Mouse (Mus musculus) limb, embryonic 15.5 days (tissue): ENCODE data around the gene Bcl10. TPM values are rescaled to one million over a fixed set of nuclear protein-coding genes. Genes with fewer than 3 reads are reported as not detected.
"Not testable (repeated sequence)": the region's sequence is repeated elsewhere in the genome, so short reads cannot be mapped to it uniquely, and the experiment has no call there.

Experiments used
- ATAC-seq: fragments of 200-750 bp; cut with Nextera tagmentation; 2 replicates; pipeline ENCODE4 v1.8.0; 2017; ENCODE audit warnings: low read depth, moderate TSS enrichment; ENCODE audit not compliant: insufficient number of reproducible peaks, low FRiP score, low TSS enrichment
- H3K27ac ChIP-seq: fragments of 300-500 bp; sonication (generic); 2 replicates; pipeline ENCODE4 v1.5.1; 2015; ENCODE audit warnings: moderate library complexity, mild to moderate bottlenecking, inconsistent platforms
- H3K27me3 ChIP-seq: fragments of 300-500 bp; sonication (generic); 2 replicates; pipeline ENCODE4 v1.6.1; 2015; ENCODE audit warnings: inconsistent platforms
- H3K36me3 ChIP-seq: fragments of 300-500 bp; sonication (generic); 2 replicates; pipeline ENCODE4 v1.6.1; 2015; ENCODE audit warnings: inconsistent platforms
- H3K4me1 ChIP-seq: fragments of 300-500 bp; sonication (generic); 2 replicates; pipeline ENCODE4 v1.6.1; 2015; ENCODE audit warnings: inconsistent platforms
- H3K4me2 ChIP-seq: fragments of 300-500 bp; sonication (generic); 2 replicates; pipeline ENCODE4 v1.6.1; 2015; ENCODE audit warnings: mild to moderate bottlenecking, inconsistent platforms
- H3K4me3 ChIP-seq: fragments of 300-500 bp; sonication (generic); 2 replicates; pipeline ENCODE4 v1.5.1; 2015; ENCODE audit warnings: mild to moderate bottlenecking, inconsistent platforms
- H3K9ac ChIP-seq: fragments of 300-500 bp; sonication (generic); 2 replicates; pipeline ENCODE4 v1.6.1; 2015; ENCODE audit warnings: inconsistent platforms
- H3K9me3 ChIP-seq: fragments of 300-500 bp; sonication (generic); 2 replicates; pipeline ENCODE4 v1.6.1; 2016; ENCODE audit warnings: inconsistent platforms
- WGBS: fragments of 180-500 bp; shearing (Covaris S2); methylation state at CpG from one replicate; pipeline ENCODE4 v1.1.7; 2015; 5-methylcytosine and 5-hydroxymethylcytosine counted together
- polyA plus RNA-seq: library from polyadenylated mRNA; unstranded; fragments of >200 nt; fragmentation: Nextera tagmentation; extraction: Ambion mirVana; gene quantifications from 2 replicates; pipeline ENCODE4 v1.2.1, GENCODE M21; 2015

Bcl10 gene
- polyA plus RNA-seq: 50.2 and 53.7 TPM in 2 replicates

GRCm38 (mm10) chr3:145922019-145922854 is at the start of gene Bcl10:
Gene Bcl10, plus strand, starts transcription at chr3:145922804.
- H3K9ac ChIP-seq: 0 out of 2 replicates have a peak within 1 kb of the TSS, but pooled peaks have one; percentile 35
- 35% methylated on average over 11 of the region's 11 CpGs for WGBS
- no peak for ATAC-seq

GRCm38 (mm10) chr3:145873271-145873670 is 49.3 kb upstream of the Bcl10 start:
- H3K9ac ChIP-seq: no peak overlapping the region
- WGBS: 87% methylated on average over 1 of the region's 1 CpGs

More at GRCm38 (mm10) chr3:145922019-145922854, at the start of gene Bcl10:
- Histone ChIP-seq H3K27ac (peak within 1 kb of the TSS; percentile 90), H3K4me1 (peaks cover 15% of the 10 kb centered on the region), H3K9me3 (0 out of 2 replicates have a peak, but pooled peaks cover 10% of the 10 kb centered on the region), H3K4me3 (peak within 1 kb of the TSS; percentile 84), H3K4me2 (peak within 1 kb of the TSS; percentile 53), H3K27me3 (no peaks in the 10 kb centered on the region), H3K36me3 (no peaks in the 10 kb centered on the region)

GRCm38 (mm10) chr3:145874126-145874525 is 48.5 kb upstream of the Bcl10 start:
- Histone ChIP-seq H3K9me3 (no peaks in the 10 kb centered on the region), H3K4me2 (no peak overlapping the region), H3K9ac (no peak overlapping the region), H3K4me1 (peaks cover 5% of the 10 kb centered on the region; the same call in 1 of the 2 replicates), H3K27me3 (no peaks in the 10 kb centered on the region), H3K36me3 (no peaks in the 10 kb centered on the region), H3K27ac (no peak overlapping the region), H3K4me3 (no peak overlapping the region)
- no peak for ATAC-seq
- WGBS: 75% methylated on average over 4 of the region's 4 CpGs

More at GRCm38 (mm10) chr3:145873271-145873670, 49.3 kb upstream of the Bcl10 start:
- Histone ChIP-seq H3K4me1 (peaks cover 5% of the 10 kb centered on the region; the same call in 1 of the 2 replicates), H3K36me3 (no peaks in the 10 kb centered on the region), H3K27ac (no peak overlapping the region), H3K27me3 (no peaks in the 10 kb centered on the region), H3K4me2 (no peak overlapping the region), H3K4me3 (no peak overlapping the region), H3K9me3 (no peaks in the 10 kb centered on the region)
- ATAC-seq: no peak

- no peak for ATAC-seq
- H3K9me3 ChIP-seq: no peaks in the 10 kb centered on the region
- 76% methylated on average over 11 of the region's 11 CpGs for WGBS
- peaks cover 5% of the 10 kb centered on the region; the same call in 1 of the 2 replicates for H3K4me1 ChIP-seq
- no peaks in the 10 kb centered on the region for H3K27me3 ChIP-seq
- no peaks in the 10 kb centered on the region for H3K36me3 ChIP-seq
- no peak overlapping the region for H3K4me3 ChIP-seq
- no peak overlapping the region for H3K4me2 ChIP-seq
- H3K27ac ChIP-seq: no peak overlapping the region
- no peak overlapping the region for H3K9ac ChIP-seq
Measured at GRCm38 (mm10) chr3:145876120-145876519, 46.5 kb upstream of the Bcl10 start.

GRCm38 (mm10) chr3:145878867-145879266 is 43.7 kb upstream of the Bcl10 start:
- H3K4me1 ChIP-seq, H3K4me2 ChIP-seq, ATAC-seq, H3K36me3 ChIP-seq, H3K9ac ChIP-seq, H3K4me3 ChIP-seq, H3K27me3 ChIP-seq, H3K9me3 ChIP-seq, H3K27ac ChIP-seq: not testable (repeated sequence)
- WGBS: 90% methylated on average over 14 of the region's 14 CpGs

- Histone ChIP-seq H3K36me3 (no peaks in the 10 kb centered on the region), H3K27me3 (no peaks in the 10 kb centered on the region; the same call in 1 of the 2 replicates), H3K4me1 (peaks cover 14% of the 10 kb centered on the region), H3K27ac (no peak overlapping the region), H3K9ac (no peak overlapping the region), H3K4me2 (no peak overlapping the region), H3K9me3 (no peaks in the 10 kb centered on the region), H3K4me3 (no peak overlapping the region)
- ATAC-seq: no peak
- WGBS: 38% methylated on average over 1 of the region's 1 CpGs
Measured at GRCm38 (mm10) chr3:145880335-145880734, 42.3 kb upstream of the Bcl10 start.

- Histone ChIP-seq H3K4me3 (no peak overlapping the region), H3K4me1 (peaks cover 20% of the 10 kb centered on the region), H3K27ac (no peak overlapping the region), H3K4me2 (no peak overlapping the region), H3K36me3 (no peaks in the 10 kb centered on the region), H3K27me3 (no peaks in the 10 kb centered on the region; the same call in 1 of the 2 replicates), H3K9me3 (no peaks in the 10 kb centered on the region), H3K9ac (no peak overlapping the region)
- WGBS: 83% methylated on average over 15 of the region's 15 CpGs
- ATAC-seq: no peak
Measured at GRCm38 (mm10) chr3:145882076-145882874, 40.3 kb upstream of the Bcl10 start.

GRCm38 (mm10) chr3:145883233-145883632 is 39.4 kb upstream of the Bcl10 start:
- Histone ChIP-seq H3K9me3 (no peaks in the 10 kb centered on the region), H3K27ac (no peak overlapping the region), H3K4me2 (no peak overlapping the region), H3K36me3 (no peaks in the 10 kb centered on the region), H3K4me1 (peaks cover 20% of the 10 kb centered on the region), H3K4me3 (no peak overlapping the region), H3K9ac (no peak overlapping the region), H3K27me3 (no peaks in the 10 kb centered on the region; the same call in 1 of the 2 replicates)
- 45% methylated on average over 2 of the region's 2 CpGs for WGBS
- no peak for ATAC-seq

GRCm38 (mm10) chr3:145885376-145885775 is 37.2 kb upstream of the Bcl10 start:
- Histone ChIP-seq H3K4me3 (no peak overlapping the region), H3K36me3 (no peaks in the 10 kb centered on the region), H3K27me3 (no peaks in the 10 kb centered on the region; the same call in 1 of the 2 replicates), H3K4me2 (no peak overlapping the region), H3K9me3 (no peaks in the 10 kb centered on the region), H3K4me1 (peaks cover 20% of the 10 kb centered on the region), H3K9ac (no peak overlapping the region), H3K27ac (peak overlapping the region; percentile 30)
- 58% methylated on average over 4 of the region's 4 CpGs for WGBS
- ATAC-seq: no peak

- WGBS: 42% methylated on average over 5 of the region's 5 CpGs
- H3K27me3 ChIP-seq: no peaks in the 10 kb centered on the region; the same call in 1 of the 2 replicates
- H3K36me3 ChIP-seq: no peaks in the 10 kb centered on the region
- H3K4me1 ChIP-seq: peaks cover 20% of the 10 kb centered on the region
- no peak for ATAC-seq
- H3K9ac ChIP-seq: no peak overlapping the region
- H3K27ac ChIP-seq: peak overlapping the region; percentile 30
- no peak overlapping the region for H3K4me3 ChIP-seq
- H3K9me3 ChIP-seq: no peaks in the 10 kb centered on the region
- H3K4me2 ChIP-seq: no peak overlapping the region
Measured at GRCm38 (mm10) chr3:145885851-145886464, 36.6 kb upstream of the Bcl10 start.

GRCm38 (mm10) chr3:145887430-145887971 is 35.1 kb upstream of the Bcl10 start:
- 73% methylated on average over 6 of the region's 6 CpGs for WGBS

More at GRCm38 (mm10) chr3:145887430-145887971, 35.1 kb upstream of the Bcl10 start:
- H3K4me1 ChIP-seq: peaks cover 17% of the 10 kb centered on the region
- H3K27me3 ChIP-seq: no peaks in the 10 kb centered on the region; the same call in 1 of the 2 replicates
- ATAC-seq: no peak
- H3K4me3 ChIP-seq: no peak overlapping the region
- no peaks in the 10 kb centered on the region for H3K9me3 ChIP-seq
- H3K4me2 ChIP-seq: no peak overlapping the region
- no peak overlapping the region for H3K9ac ChIP-seq
- no peaks in the 10 kb centered on the region for H3K36me3 ChIP-seq
- no peak overlapping the region for H3K27ac ChIP-seq
